Mouse (Mus musculus) embryonic facial prominence, embryonic 11.5 days (tissue): ENCODE results near the gene Bcor. TPM values are rescaled to one million over a fixed set of nuclear protein-coding genes. Genes with fewer than 3 reads are reported as not detected.

Experiments
- ATAC-seq: fragments of 200-750 bp; cut with Nextera tagmentation; replicated peaks from 2 replicates; pipeline ENCODE4 v1.8.0; 2017; ENCODE audit warnings: low read depth; ENCODE audit not compliant: insufficient number of reproducible peaks, low FRiP score, low TSS enrichment
- DNase-seq: peaks from one replicate; pipeline ENCODE4 v3.0.0-alpha.2; 2015; ENCODE audit warnings: low spot score
- H3K27ac ChIP-seq: fragments of 300-500 bp; sonication (generic); replicated peaks from 2 replicates; pipeline ENCODE4 v1.5.1; 2014; ENCODE audit warnings: mild to moderate bottlenecking, low read depth, low read length, control low read depth
- H3K27me3 ChIP-seq: fragments of 300-500 bp; sonication (generic); 2 replicates; pipeline ENCODE4 v1.6.1; 2014; ENCODE audit warnings: mild to moderate bottlenecking, low read length, moderate library complexity, mixed read lengths; ENCODE audit not compliant: control insufficient read depth, insufficient read depth
- H3K36me3 ChIP-seq: fragments of 300-500 bp; sonication (generic); replicated peaks from 2 replicates; pipeline ENCODE4 v1.6.1; 2014; ENCODE audit warnings: low read depth, mild to moderate bottlenecking, low read length, moderate library complexity, mixed read lengths; ENCODE audit not compliant: control insufficient read depth, insufficient read depth
- H3K4me1 ChIP-seq: fragments of 300-500 bp; sonication (generic); 2 replicates; pipeline ENCODE4 v1.6.1; 2014; ENCODE audit warnings: low read length, mixed read lengths; ENCODE audit not compliant: control insufficient read depth, insufficient read depth
- H3K4me2 ChIP-seq: fragments of 300-500 bp; sonication (generic); 2 replicates; pipeline ENCODE4 v1.6.1; 2014; ENCODE audit warnings: low read depth, mild to moderate bottlenecking, control low read depth, low read length, moderate library complexity
- H3K4me3 ChIP-seq: fragments of 300-500 bp; sonication (generic); 2 replicates; pipeline ENCODE4 v1.5.1; 2014; ENCODE audit warnings: low read depth, low read length, control low read depth
- H3K9ac ChIP-seq: fragments of 300-500 bp; sonication (generic); replicated peaks from 2 replicates; pipeline ENCODE4 v1.6.1; 2014; ENCODE audit warnings: mild to moderate bottlenecking, control low read depth, low read length
- H3K9me3 ChIP-seq: fragments of 300-500 bp; sonication (generic); replicated peaks from 2 replicates; pipeline ENCODE4 v1.6.1; 2016; ENCODE audit warnings: mild to moderate bottlenecking, low read length, inconsistent platforms, mixed read lengths; ENCODE audit not compliant: control insufficient read depth
- WGBS: fragments of 180-500 bp; shearing (Covaris S2); extraction: QIAGEN DNeasy Blood & Tissue Kit; methylation state at CpG from one replicate; pipeline ENCODE4 v1.1.7; 2014; 5-methylcytosine and 5-hydroxymethylcytosine counted together
- polyA plus RNA-seq: library from polyadenylated mRNA; unstranded; fragments of >200 nt; fragmentation: Nextera tagmentation; extraction: Ambion mirVana; gene quantifications from 2 replicates; pipeline ENCODE4 v1.2.1, GENCODE M21; 2014

Gene Bcor
- polyA plus RNA-seq, 1 experiment from 2014 or later = 26.9 TPM

GRCm38 (mm10) chrX:12048166-12048565 lies 112.0 kb downstream of the Bcor start:
- no peaks in the 10 kb centered on the region for H3K36me3 ChIP-seq
- no peak overlapping the region for H3K4me2 ChIP-seq
- no peaks in the 10 kb centered on the region for H3K9me3 ChIP-seq
- no peaks in the 10 kb centered on the region for H3K4me1 ChIP-seq
- 26% methylated on average over 9 of the region's 9 CpGs for WGBS
- no peak overlapping the region for H3K4me3 ChIP-seq
- ATAC-seq = no peak
- no peak overlapping the region for H3K9ac ChIP-seq
- H3K27ac ChIP-seq = no peak overlapping the region
- no peak for DNase-seq
- no peaks in the 10 kb centered on the region for H3K27me3 ChIP-seq

GRCm38 (mm10) chrX:12047223-12047911 lies 112.8 kb downstream of the Bcor start:
- ATAC-seq = peak; percentile 67; the same call in 1 of the 2 replicates
- Histone ChIP-seq H3K9me3 (no peaks in the 10 kb centered on the region), H3K27me3 (no peaks in the 10 kb centered on the region), H3K36me3 (no peaks in the 10 kb centered on the region), H3K4me3 (no peak overlapping the region), H3K9ac (no peak overlapping the region), H3K4me1 (no peaks in the 10 kb centered on the region), H3K27ac (no peak overlapping the region; the same call in 1 of the 2 replicates), H3K4me2 (no peak overlapping the region)
- DNase-seq = peak; percentile 21
- WGBS = 34% methylated on average over 16 of the region's 16 CpGs

- Histone ChIP-seq H3K27me3 (no peaks in the 10 kb centered on the region), H3K9me3 (no peaks in the 10 kb centered on the region), H3K4me3 (no peak overlapping the region), H3K36me3 (no peaks in the 10 kb centered on the region), H3K4me2 (no peak overlapping the region), H3K9ac (no peak overlapping the region), H3K27ac (no peak overlapping the region), H3K4me1 (no peaks in the 10 kb centered on the region)
- ATAC-seq (no peak), DNase-seq (no peak)
- 60% methylated on average over 13 of the region's 13 CpGs for WGBS
Observed at GRCm38 (mm10) chrX:12046676-12047075, 113.5 kb downstream of the Bcor start.

- WGBS = 83% methylated on average over 14 of the region's 14 CpGs
- no peaks in the 10 kb centered on the region; the same call in 1 of the 2 replicates for H3K36me3 ChIP-seq
- no peak overlapping the region for H3K4me3 ChIP-seq
- DNase-seq (no peak), ATAC-seq (no peak)
- H3K27ac ChIP-seq = no peak overlapping the region
- H3K27me3 ChIP-seq = no peaks in the 10 kb centered on the region
- H3K4me1 ChIP-seq = no peaks in the 10 kb centered on the region
- H3K4me2 ChIP-seq = no peak overlapping the region
- H3K9ac ChIP-seq = no peak overlapping the region
- H3K9me3 ChIP-seq = no peaks in the 10 kb centered on the region
Observed at GRCm38 (mm10) chrX:12043352-12043751, 116.8 kb downstream of the Bcor start.

GRCm38 (mm10) chrX:12041453-12041852 lies 118.7 kb downstream of the Bcor start:
- Histone ChIP-seq H3K9me3 (no peaks in the 10 kb centered on the region), H3K27me3 (no peaks in the 10 kb centered on the region), H3K27ac (no peak overlapping the region), H3K9ac (no peak overlapping the region), H3K4me1 (no peaks in the 10 kb centered on the region), H3K36me3 (no peaks in the 10 kb centered on the region; the same call in 1 of the 2 replicates), H3K4me3 (no peak overlapping the region), H3K4me2 (no peak overlapping the region)
- 84% methylated on average over 5 of the region's 5 CpGs for WGBS
- DNase-seq (no peak), ATAC-seq (no peak)

- DNase-seq = no peak
- ATAC-seq = no peak
- H3K36me3 ChIP-seq = no peaks in the 10 kb centered on the region
- no peak overlapping the region for H3K4me2 ChIP-seq
- no peaks in the 10 kb centered on the region for H3K9me3 ChIP-seq
- no peak overlapping the region for H3K27ac ChIP-seq
- no peak overlapping the region for H3K4me3 ChIP-seq
- H3K4me1 ChIP-seq = no peaks in the 10 kb centered on the region
- H3K9ac ChIP-seq = no peak overlapping the region
- no peaks in the 10 kb centered on the region for H3K27me3 ChIP-seq
- WGBS = 53% methylated on average over 15 of the region's 15 CpGs
Observed at GRCm38 (mm10) chrX:12014726-12015464, 145.3 kb downstream of the Bcor start.

GRCm38 (mm10) chrX:12010660-12011059 lies 149.5 kb downstream of the Bcor start:
- Histone ChIP-seq H3K36me3 (no peaks in the 10 kb centered on the region), H3K4me3 (no peak overlapping the region), H3K4me2 (no peak overlapping the region), H3K9ac (no peak overlapping the region), H3K9me3 (no peaks in the 10 kb centered on the region), H3K27ac (no peak overlapping the region), H3K27me3 (peaks cover 15% of the 10 kb centered on the region), H3K4me1 (no peaks in the 10 kb centered on the region)
- WGBS = 96% methylated on average over 1 of the region's 1 CpGs
- DNase-seq (no peak), ATAC-seq (no peak)

GRCm38 (mm10) chrX:12009046-12009445 lies 151.1 kb downstream of the Bcor start:
- peaks cover 18% of the 10 kb centered on the region for H3K27me3 ChIP-seq
- H3K9ac ChIP-seq = no peak overlapping the region
- no peaks in the 10 kb centered on the region for H3K36me3 ChIP-seq
- H3K9me3 ChIP-seq = no peaks in the 10 kb centered on the region
- 46% methylated on average over 3 of the region's 3 CpGs for WGBS
- no peak overlapping the region for H3K4me3 ChIP-seq
- no peak overlapping the region for H3K4me2 ChIP-seq
- no peak for ATAC-seq
- no peak for DNase-seq
- H3K4me1 ChIP-seq = no peaks in the 10 kb centered on the region
- no peak overlapping the region for H3K27ac ChIP-seq
